ENCODE assay signal across 9 mouse cellular contexts in the genomic region with DNA sequence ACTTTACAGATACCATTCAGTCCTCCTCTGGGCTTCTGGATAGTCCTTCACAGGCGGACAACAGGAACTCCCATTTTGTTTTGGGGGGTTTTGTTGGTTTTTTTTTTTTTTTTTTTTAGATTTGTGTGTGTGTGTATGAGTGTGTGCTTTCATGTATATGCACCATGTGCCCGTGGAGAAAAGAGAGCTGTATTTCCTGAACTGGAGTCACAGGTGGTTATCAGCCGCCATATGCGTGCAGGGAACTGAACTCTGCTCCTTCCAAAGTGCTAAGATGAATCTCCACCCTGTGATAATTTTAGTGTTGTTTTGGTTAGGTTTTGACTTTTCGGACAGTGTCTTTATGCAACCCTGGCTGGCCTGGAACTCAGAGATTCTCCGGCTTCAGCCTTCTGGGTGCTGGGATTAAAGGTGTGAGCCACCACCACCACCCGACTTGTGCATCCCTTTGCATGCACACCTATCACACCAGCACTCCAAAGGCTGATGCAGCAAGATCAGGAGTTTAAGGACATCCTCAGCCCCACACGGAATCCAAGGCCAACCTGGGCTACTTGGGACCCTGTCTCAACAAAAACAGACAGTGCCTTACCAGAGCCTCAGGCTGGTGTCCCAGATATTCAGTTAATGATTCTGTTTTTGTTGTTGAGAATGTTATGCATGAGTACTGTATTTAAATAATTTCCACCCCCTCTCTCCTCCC. TPM values are rescaled to one million over a fixed set of nuclear protein-coding genes. Genes with fewer than 3 reads are reported as not detected.
DNase-seq lines count a peak whose midpoint lies in the region; ATAC-seq and TF ChIP-seq lines count a peak whose summit lies in the region.
"Had no signal": no experiment of that assay in that cellular context is flagged by ENCODE, and none has a peak within 500 bp of the region (broad histone marks: within the 10 kb centered on the region; RNA-seq: fewer than 3 reads in every experiment).

No protein-coding gene starts in this region.

- H3K9me3 ChIP-seq in heart, embryonic 16.5 days (replicated peaks; ENCODE audit: control insufficient read depth, low read length), result no peaks in the 10 kb centered on the region
- H3K9me3 ChIP-seq in intestine, embryonic 16.5 days (ENCODE audit: control insufficient read depth, low read length), result no peaks in the 10 kb centered on the region
- H3K9me3 ChIP-seq in midbrain, embryonic 13.5 days, result no peaks in the 10 kb centered on the region

- TF ChIP-seq POLR2A in cortical plate, adult 2 months (IDR thresholded peaks at IDR 0.05; ENCODE audit: extremely low read depth, insufficient read depth, low read length), result no peak

- H3K27ac ChIP-seq in heart, embryonic 16.5 days (ENCODE audit: low read length), result peak overlapping the region; percentile 90
- H3K27ac ChIP-seq in cortical plate, adult 2 months (ENCODE audit: insufficient read depth, low read length), result peak overlapping the region; percentile 92; the same call in 1 of the 2 replicates
- peak overlapping the region; percentile 83 for H3K27ac ChIP-seq in intestine, embryonic 16.5 days (ENCODE audit: low read length)
- H3K27ac ChIP-seq in midbrain, embryonic 13.5 days, result no peak overlapping the region

- no peak for ATAC-seq in heart, embryonic 16.5 days (replicated peaks; ENCODE audit: extremely low read depth, insufficient read depth, low FRiP score)
- ATAC-seq in intestine, embryonic 16.5 days, result no peak
- no peak for ATAC-seq in midbrain, embryonic 13.5 days

- peaks cover 34% of the 10 kb centered on the region for H3K4me1 ChIP-seq in heart, embryonic 16.5 days (ENCODE audit: control insufficient read depth, insufficient read depth, low read length)
- H3K4me1 ChIP-seq in cortical plate, adult 2 months (ENCODE audit: control insufficient read depth, insufficient read depth, low read length), result peaks cover 9% of the 10 kb centered on the region
- H3K4me1 ChIP-seq in intestine, embryonic 16.5 days (ENCODE audit: control insufficient read depth, insufficient read depth, low read length), result peaks cover 27% of the 10 kb centered on the region
- peaks cover 42% of the 10 kb centered on the region for H3K4me1 ChIP-seq in midbrain, embryonic 13.5 days (replicated peaks)

- intact Hi-C loops in heart, postnatal 14 days (cut with DNase I), result no loop called here

- peak overlapping the region; percentile 98 for H3K9ac ChIP-seq in heart, embryonic 16.5 days (ENCODE audit: low read length)
- H3K9ac ChIP-seq in intestine, embryonic 16.5 days (ENCODE audit: low read depth, low read length), result peak overlapping the region; percentile 90
- peak overlapping the region; percentile 89 for H3K9ac ChIP-seq in midbrain, embryonic 13.5 days (replicated peaks)

- no peak for TF ChIP-seq CTCF in cortical plate, adult 2 months (IDR thresholded peaks at IDR 0.05; ENCODE audit: extremely low read depth, insufficient read depth, low read length)

- peak overlapping the region; percentile 83 for H3K4me2 ChIP-seq in heart, embryonic 16.5 days (ENCODE audit: low read depth, low read length)
- H3K4me2 ChIP-seq in intestine, embryonic 16.5 days (ENCODE audit: low read depth, low read length), result peak overlapping the region; percentile 74
- peak overlapping the region; percentile 77 for H3K4me2 ChIP-seq in midbrain, embryonic 13.5 days (replicated peaks)

- peak overlapping the region; percentile 96 for H3K4me3 ChIP-seq in heart, embryonic 16.5 days (ENCODE audit: low read length)
- H3K4me3 ChIP-seq in cortical plate, adult 2 months (ENCODE audit: insufficient read depth, low read length), result peak overlapping the region; percentile 84
- H3K4me3 ChIP-seq in intestine, embryonic 16.5 days (ENCODE audit: low read length), result peak overlapping the region; percentile 76
- peak overlapping the region; percentile 74 for H3K4me3 ChIP-seq in midbrain, embryonic 13.5 days (replicated peaks)

- no peaks in the 10 kb centered on the region for H3K27me3 ChIP-seq in heart, embryonic 16.5 days (ENCODE audit: control insufficient read depth, insufficient read depth, low read length)
- H3K27me3 ChIP-seq in intestine, embryonic 16.5 days (replicated peaks; ENCODE audit: control insufficient read depth, insufficient read depth, low read length), result no peaks in the 10 kb centered on the region
- H3K27me3 ChIP-seq in midbrain, embryonic 13.5 days, result no peaks in the 10 kb centered on the region

- 60% methylated on average over 8 of the region's 8 CpGs for WGBS in heart, embryonic 16.5 days
- WGBS in intestine, embryonic 16.5 days, result 59% methylated on average over 8 of the region's 8 CpGs
- 80% methylated on average over 8 of the region's 8 CpGs for WGBS in midbrain, embryonic 13.5 days

- no peak for DNase-seq in heart, postnatal 14 days
- no peak for DNase-seq in adrenal gland, postnatal 14 days
- no peak for DNase-seq in urinary bladder, postnatal 14 days (ENCODE audit: low spot score)
- DNase-seq in right cerebral cortex, postnatal 14 days, result no peak

- peaks cover 5% of the 10 kb centered on the region; the same call in 1 of the 2 replicates for H3K36me3 ChIP-seq in heart, embryonic 16.5 days (ENCODE audit: control insufficient read depth, insufficient read depth)
- no peaks in the 10 kb centered on the region for H3K36me3 ChIP-seq in intestine, embryonic 16.5 days (ENCODE audit: control insufficient read depth, insufficient read depth, low read length)
- peaks cover 14% of the 10 kb centered on the region for H3K36me3 ChIP-seq in midbrain, embryonic 13.5 days

RNA-seq across cellular contexts. Expression of gene Sdhb, which starts 1.4 kb away (rescaled TPM):
- 1,158 and 1,167 TPM in 2 replicates for polyA plus RNA-seq in heart, embryonic 16.5 days (2015; fragmentation: Nextera tagmentation; extraction: Ambion mirVana)
- total RNA-seq in heart, postnatal 14 days (2021), result 100 to 1,000 TPM; 916 to 936 TPM
- 276 and 282 TPM in 2 replicates for polyA plus RNA-seq in cortical plate, adult 2 months (2012; rRNA removed)
- 671 and 689 TPM in 2 replicates for polyA plus RNA-seq in intestine, embryonic 16.5 days (2015; fragmentation: Nextera tagmentation; extraction: Ambion mirVana)
- polyA plus RNA-seq in midbrain, embryonic 13.5 days (2015; fragmentation: Nextera tagmentation; extraction: Ambion mirVana), result 457 and 464 TPM in 2 replicates
- 699 and 754 TPM in 2 replicates for total RNA-seq in adrenal gland, postnatal 14 days (2021)

RNA-seq across cellular contexts. Expression of gene Atp13a2, which starts 24.3 kb away (rescaled TPM):
- 28.9 and 30.7 TPM in 2 replicates for polyA plus RNA-seq in heart, embryonic 16.5 days (2015; fragmentation: Nextera tagmentation; extraction: Ambion mirVana)
- total RNA-seq in heart, postnatal 14 days (2021), result 10 to 100 TPM; 20.7 to 21.7 TPM
- 180 and 187 TPM in 2 replicates for polyA plus RNA-seq in cortical plate, adult 2 months (2012; rRNA removed)
- polyA plus RNA-seq in intestine, embryonic 16.5 days (2015; fragmentation: Nextera tagmentation; extraction: Ambion mirVana), result 29.3 and 31.5 TPM in 2 replicates
- 118 and 127 TPM in 2 replicates for polyA plus RNA-seq in midbrain, embryonic 13.5 days (2015; fragmentation: Nextera tagmentation; extraction: Ambion mirVana)
- 28.7 and 37.1 TPM in 2 replicates for total RNA-seq in adrenal gland, postnatal 14 days (2021)

RNA-seq across cellular contexts. Expression of gene Mfap2, which starts 47.9 kb away (rescaled TPM):
- polyA plus RNA-seq in heart, embryonic 16.5 days (2015; fragmentation: Nextera tagmentation; extraction: Ambion mirVana), result 197 and 233 TPM in 2 replicates
- total RNA-seq in heart, postnatal 14 days (2021), result 10 to 100 TPM; 24.5 to 28.1 TPM
- 9.6 and 10.9 TPM in 2 replicates for polyA plus RNA-seq in cortical plate, adult 2 months (2012; rRNA removed)
- 312 and 334 TPM in 2 replicates for polyA plus RNA-seq in intestine, embryonic 16.5 days (2015; fragmentation: Nextera tagmentation; extraction: Ambion mirVana)
- 181 and 207 TPM in 2 replicates for polyA plus RNA-seq in midbrain, embryonic 13.5 days (2015; fragmentation: Nextera tagmentation; extraction: Ambion mirVana)
- total RNA-seq in adrenal gland, postnatal 14 days (2021), result 26.0 and 28.6 TPM in 2 replicates
- total RNA-seq: neutrophil, adult 5-6 weeks had no signal

RNA-seq across cellular contexts. Expression of gene Padi2, which starts 56.2 kb away (rescaled TPM):
- 2.1 and 2.6 TPM in 2 replicates for polyA plus RNA-seq in heart, embryonic 16.5 days (2015; fragmentation: Nextera tagmentation; extraction: Ambion mirVana)
- total RNA-seq in heart, postnatal 14 days (2021), result 1 to 10 TPM in 1 of 2 experiments, under 1 TPM in 1; 0.41 to 1.1 TPM
- polyA plus RNA-seq in cortical plate, adult 2 months (2012; rRNA removed), result 19.4 and 19.7 TPM in 2 replicates
- 3.0 and 3.5 TPM in 2 replicates for polyA plus RNA-seq in intestine, embryonic 16.5 days (2015; fragmentation: Nextera tagmentation; extraction: Ambion mirVana)
- 0.93 TPM in 2 replicates for polyA plus RNA-seq in midbrain, embryonic 13.5 days (2015; fragmentation: Nextera tagmentation; extraction: Ambion mirVana)
- 1.3 and 1.9 TPM in 2 replicates for total RNA-seq in adrenal gland, postnatal 14 days (2021)

Comparison
In these comparisons a context has a peak if more than half of its experiments do, and no peak if none do; other contexts are left out.
1. RNA of gene Mfap2, which starts 47.9 kb away (polyA plus RNA-seq): 312 to 334 TPM in intestine, embryonic 16.5 days, 181 to 207 TPM in midbrain, embryonic 13.5 days and 197 to 233 TPM in heart, embryonic 16.5 days; 9.6 to 10.9 TPM in cortical plate, adult 2 months; every median in the first group is over 10 times any median in the second.
2. Peak in every context shown above with its lines, with median percentiles within 50 percentile points of each other: H3K4me2 ChIP-seq, H3K4me3 ChIP-seq and H3K9ac ChIP-seq.